ENCODE assay signal across 9 mouse cellular contexts in the genomic region with DNA sequence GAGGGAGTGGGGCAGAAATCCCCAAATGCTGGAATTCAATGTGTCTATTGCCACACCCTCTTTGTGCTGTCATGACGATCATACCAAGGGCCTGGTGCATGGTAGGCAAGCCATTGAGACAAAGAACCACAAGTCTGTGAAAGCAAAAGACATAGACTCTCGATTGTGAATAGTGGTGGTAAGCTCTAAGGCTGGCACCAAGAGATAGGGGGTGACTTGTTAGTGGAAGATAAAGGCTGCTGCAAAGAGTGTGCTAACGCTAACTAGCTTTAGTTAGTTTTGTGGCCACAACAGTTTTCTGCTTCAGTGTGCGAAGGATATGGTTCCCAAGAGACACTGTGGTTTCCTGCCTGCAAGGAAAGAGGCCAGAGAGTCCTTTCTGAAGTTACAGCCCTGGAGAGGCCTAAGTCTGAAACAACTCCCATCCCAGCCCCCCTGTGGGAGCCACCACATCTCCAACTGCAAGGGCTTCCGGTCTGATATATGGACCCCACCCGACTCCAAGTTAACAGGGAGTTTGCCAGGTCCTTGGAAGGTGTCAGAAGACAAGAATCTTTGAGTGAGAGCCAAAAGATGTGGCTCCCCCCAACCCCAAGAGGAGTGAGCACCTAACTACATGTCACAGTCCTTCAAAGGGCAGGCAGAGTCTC. TPM values are rescaled to one million over a fixed set of nuclear protein-coding genes. Genes with fewer than 3 reads are reported as not detected.
A peak's percentile ranks its signal among the peaks of the same experiment; 100 is the strongest.
DNase-seq lines count a peak whose midpoint lies in the region; ATAC-seq and TF ChIP-seq lines count a peak whose summit lies in the region.
"Had no signal": no experiment of that assay in that cellular context is flagged by ENCODE, and none has a peak within 500 bp of the region (broad histone marks: within the 10 kb centered on the region; RNA-seq: fewer than 3 reads in every experiment).

No protein-coding gene starts in this region.

- H3K9me3 ChIP-seq in megakaryocyte, embryonic 14.5 days: no peaks in the 10 kb centered on the region
- no peaks in the 10 kb centered on the region for H3K9me3 ChIP-seq in hindbrain, postnatal 0 days (ENCODE audit: low read length)
- no peaks in the 10 kb centered on the region for H3K9me3 ChIP-seq in liver, postnatal 0 days (ENCODE audit: low read length)

- no peak overlapping the region for H3K9ac ChIP-seq in hindbrain, postnatal 0 days (replicated peaks; ENCODE audit: low read length)
- 0 out of 2 replicates have a peak overlapping the region, but pooled peaks have one; percentile 1 for H3K9ac ChIP-seq in liver, postnatal 0 days (replicated peaks)

- H3K27me3 ChIP-seq in megakaryocyte, embryonic 14.5 days (replicated peaks): no peaks in the 10 kb centered on the region
- no peaks in the 10 kb centered on the region for H3K27me3 ChIP-seq in hindbrain, postnatal 0 days (ENCODE audit: insufficient read depth, low read length)
- no peaks in the 10 kb centered on the region for H3K27me3 ChIP-seq in liver, postnatal 0 days (ENCODE audit: insufficient read depth, low read length)

- intact Hi-C loops in left cerebral cortex, postnatal 10 days (cut with DNase I): no loop called here
- intact Hi-C loops in left cerebral cortex, postnatal 4 days (cut with DNase I): no loop called here

- no peak for DNase-seq in hindbrain, postnatal 0 days (ENCODE audit: low spot score)
- DNase-seq in liver, postnatal 0 days: peak; percentile 42
- no peak for DNase-seq in left cerebral cortex, postnatal 10 days (ENCODE audit: extremely low spot score in 1 of 2, low spot score in 2 of 2)
- no peak for DNase-seq in layer of hippocampus, postnatal 36 days
- DNase-seq in left cerebral cortex, postnatal 4 days: no peak

- peak overlapping the region; percentile 84 for H3K4me2 ChIP-seq in hindbrain, postnatal 0 days (ENCODE audit: low read depth, low read length)
- peak overlapping the region; percentile 84 for H3K4me2 ChIP-seq in liver, postnatal 0 days (ENCODE audit: low read depth, low read length)

- no peak for TF ChIP-seq CTCF in hindbrain, postnatal 0 days (IDR thresholded peaks at IDR 0.05; ENCODE audit: low read depth)
- no peak for TF ChIP-seq CTCF in liver, postnatal 0 days (IDR thresholded peaks at IDR 0.05; ENCODE audit: low read depth)

- H3K4me1 ChIP-seq in megakaryocyte, embryonic 14.5 days: peaks cover 76% of the 10 kb centered on the region
- H3K4me1 ChIP-seq in hindbrain, postnatal 0 days (ENCODE audit: insufficient read depth, low read length): peaks cover 4% of the 10 kb centered on the region; the same call in 1 of the 2 replicates
- peaks cover 23% of the 10 kb centered on the region for H3K4me1 ChIP-seq in liver, postnatal 0 days (ENCODE audit: insufficient read depth)

- peak overlapping the region; percentile 92 for H3K4me3 ChIP-seq in megakaryocyte, embryonic 14.5 days (replicated peaks)
- H3K4me3 ChIP-seq in hindbrain, postnatal 0 days (ENCODE audit: low read length): no peak overlapping the region
- no peak overlapping the region for H3K4me3 ChIP-seq in liver, postnatal 0 days (ENCODE audit: low read depth, low read length)

- no peak for ATAC-seq in megakaryocyte, adult 5-6 weeks (ENCODE audit: poor library complexity, severe bottlenecking)
- peak; percentile 62 for ATAC-seq in erythroid progenitor cell, adult 5-6 weeks (replicated peaks; ENCODE audit: low FRiP score, poor library complexity, severe bottlenecking)
- ATAC-seq in hindbrain, postnatal 0 days: no peak
- ATAC-seq in liver, postnatal 0 days: peak; percentile 52

- H3K36me3 ChIP-seq in megakaryocyte, embryonic 14.5 days (replicated peaks; ENCODE audit: low read length): no peaks in the 10 kb centered on the region
- H3K36me3 ChIP-seq in hindbrain, postnatal 0 days (ENCODE audit: insufficient read depth, low read length): no peaks in the 10 kb centered on the region
- no peaks in the 10 kb centered on the region for H3K36me3 ChIP-seq in liver, postnatal 0 days (replicated peaks; ENCODE audit: insufficient read depth, low read length)

- H3K27ac ChIP-seq in hindbrain, postnatal 0 days: peak overlapping the region; percentile 59
- H3K27ac ChIP-seq in liver, postnatal 0 days (ENCODE audit: low read depth): peak overlapping the region; percentile 85

- 68% methylated on average over 6 of the region's 6 CpGs for WGBS in hindbrain, postnatal 0 days
- 34% methylated on average over 6 of the region's 6 CpGs for WGBS in liver, postnatal 0 days (ENCODE audit: insufficient replicate concordance)

- peak; percentile 83 for TF ChIP-seq EP300 in liver, postnatal 0 days (IDR thresholded peaks at IDR 0.05; ENCODE audit: low read depth)

RNA-seq across cellular contexts. Expression of a gene that starts 13.8 kb away (rescaled TPM):
- polyA plus RNA-seq in megakaryocyte, embryonic 14.5 days (2012; ENCODE audit: insufficient read depth, low replicate concordance): 11.5 and 17.3 TPM in 2 replicates
- 1.5 and 3.0 TPM in 2 replicates for total RNA-seq in megakaryocyte, adult 5-6 weeks (2015)
- 1.7 and 2.5 TPM in 2 replicates for total RNA-seq in megakaryocyte, adult 5-6 weeks (2017)
- not detected in 2 replicates for total RNA-seq in erythroid progenitor cell, adult 5-6 weeks (2015; ENCODE audit: low replicate concordance)
- total RNA-seq in erythroid progenitor cell, adult 5-6 weeks (2017; ENCODE audit: low replicate concordance): 0.26 TPM in 1 of 2 replicates, not detected in the other
- 115 and 124 TPM in 2 replicates for total RNA-seq in hindbrain, postnatal 0 days (2014; rRNA removed)
- polyA plus RNA-seq in hindbrain, postnatal 0 days (2015; fragmentation: Nextera tagmentation; extraction: Ambion mirVana): 41.8 and 46.2 TPM in 2 replicates
- polyA plus RNA-seq in liver, postnatal 0 days (2015; fragmentation: Nextera tagmentation; extraction: Ambion mirVana): 0.15 and 0.34 TPM in 2 replicates
- total RNA-seq in left cerebral cortex, postnatal 10 days (2021): 100 to 1,000 TPM; 107 to 110 TPM
- 10 to 100 TPM; 92.2 to 92.3 TPM for total RNA-seq in layer of hippocampus, postnatal 36 days (2021)
- 100 to 1,000 TPM; 132 to 150 TPM for total RNA-seq in left cerebral cortex, postnatal 4 days (2021)

RNA-seq across cellular contexts. Expression of a gene that starts 18.1 kb away (rescaled TPM):
- polyA plus RNA-seq in megakaryocyte, embryonic 14.5 days (2012; ENCODE audit: insufficient read depth, low replicate concordance): not detected in 2 replicates
- not detected in 2 replicates for total RNA-seq in megakaryocyte, adult 5-6 weeks (2015)
- total RNA-seq in megakaryocyte, adult 5-6 weeks (2017): not detected in 2 replicates
- total RNA-seq in erythroid progenitor cell, adult 5-6 weeks (2015; ENCODE audit: low replicate concordance): not detected in 2 replicates
- total RNA-seq in erythroid progenitor cell, adult 5-6 weeks (2017; ENCODE audit: low replicate concordance): not detected in 2 replicates
- total RNA-seq in hindbrain, postnatal 0 days (2014; rRNA removed): not detected in 2 replicates
- not detected in 2 replicates for polyA plus RNA-seq in hindbrain, postnatal 0 days (2015; fragmentation: Nextera tagmentation; extraction: Ambion mirVana)
- not detected in 2 replicates for polyA plus RNA-seq in liver, postnatal 0 days (2015; fragmentation: Nextera tagmentation; extraction: Ambion mirVana)
- not detected for total RNA-seq in left cerebral cortex, postnatal 10 days (2021)
- total RNA-seq in layer of hippocampus, postnatal 36 days (2021): not detected
- not detected for total RNA-seq in left cerebral cortex, postnatal 4 days (2021)
- polyA plus RNA-seq: brain, embryonic 14.5 days had no signal

RNA-seq across cellular contexts. Expression of a gene that starts 29.3 kb away (rescaled TPM):
- polyA plus RNA-seq in megakaryocyte, embryonic 14.5 days (2012; ENCODE audit: insufficient read depth, low replicate concordance): 0.91 TPM in 1 of 2 replicates, not detected in the other
- 1,773 and 2,031 TPM in 2 replicates for total RNA-seq in megakaryocyte, adult 5-6 weeks (2015)
- 1,518 and 1,657 TPM in 2 replicates for total RNA-seq in megakaryocyte, adult 5-6 weeks (2017)
- 172 and 212 TPM in 2 replicates for total RNA-seq in erythroid progenitor cell, adult 5-6 weeks (2015; ENCODE audit: low replicate concordance)
- total RNA-seq in erythroid progenitor cell, adult 5-6 weeks (2017; ENCODE audit: low replicate concordance): 65.6 and 95.9 TPM in 2 replicates
- total RNA-seq in hindbrain, postnatal 0 days (2014; rRNA removed): 0.37 and 0.50 TPM in 2 replicates
- polyA plus RNA-seq in hindbrain, postnatal 0 days (2015; fragmentation: Nextera tagmentation; extraction: Ambion mirVana): 0.67 and 0.69 TPM in 2 replicates
- 53.6 and 54.4 TPM in 2 replicates for polyA plus RNA-seq in liver, postnatal 0 days (2015; fragmentation: Nextera tagmentation; extraction: Ambion mirVana)
- not detected for total RNA-seq in left cerebral cortex, postnatal 10 days (2021)
- total RNA-seq in layer of hippocampus, postnatal 36 days (2021): under 1 TPM in 1 of 2 experiments, not detected in 1; 0.63 TPM
- not detected for total RNA-seq in left cerebral cortex, postnatal 4 days (2021)

RNA-seq across cellular contexts. Expression of a gene that starts 31.0 kb away (rescaled TPM):
- polyA plus RNA-seq in megakaryocyte, embryonic 14.5 days (2012; ENCODE audit: insufficient read depth, low replicate concordance): 2.5 and 3.0 TPM in 2 replicates
- total RNA-seq in megakaryocyte, adult 5-6 weeks (2015): 6.7 and 9.7 TPM in 2 replicates
- 3.8 and 6.1 TPM in 2 replicates for total RNA-seq in megakaryocyte, adult 5-6 weeks (2017)
- 4.3 TPM in 1 of 2 replicates, not detected in the other for total RNA-seq in erythroid progenitor cell, adult 5-6 weeks (2015; ENCODE audit: low replicate concordance)
- 0.91 and 1.3 TPM in 2 replicates for total RNA-seq in erythroid progenitor cell, adult 5-6 weeks (2017; ENCODE audit: low replicate concordance)
- 0.58 TPM in 1 of 2 replicates, not detected in the other for total RNA-seq in hindbrain, postnatal 0 days (2014; rRNA removed)
- 0.29 TPM in 1 of 2 replicates, not detected in the other for polyA plus RNA-seq in hindbrain, postnatal 0 days (2015; fragmentation: Nextera tagmentation; extraction: Ambion mirVana)
- polyA plus RNA-seq in liver, postnatal 0 days (2015; fragmentation: Nextera tagmentation; extraction: Ambion mirVana): 1.4 and 1.5 TPM in 2 replicates
- total RNA-seq in left cerebral cortex, postnatal 10 days (2021): not detected
- total RNA-seq in layer of hippocampus, postnatal 36 days (2021): not detected
- not detected for total RNA-seq in left cerebral cortex, postnatal 4 days (2021)

RNA-seq across cellular contexts. Expression of a gene that starts 36.5 kb away (rescaled TPM):
- polyA plus RNA-seq in megakaryocyte, embryonic 14.5 days (2012; ENCODE audit: insufficient read depth, low replicate concordance): 28.6 and 151 TPM in 2 replicates
- 2,002 and 2,201 TPM in 2 replicates for total RNA-seq in megakaryocyte, adult 5-6 weeks (2015)
- total RNA-seq in megakaryocyte, adult 5-6 weeks (2017): 715 and 839 TPM in 2 replicates
- total RNA-seq in erythroid progenitor cell, adult 5-6 weeks (2015; ENCODE audit: low replicate concordance): 156 and 271 TPM in 2 replicates
- total RNA-seq in erythroid progenitor cell, adult 5-6 weeks (2017; ENCODE audit: low replicate concordance): 73.5 and 106 TPM in 2 replicates
- total RNA-seq in hindbrain, postnatal 0 days (2014; rRNA removed): 29.3 and 41.7 TPM in 2 replicates
- 92.8 and 93.3 TPM in 2 replicates for polyA plus RNA-seq in hindbrain, postnatal 0 days (2015; fragmentation: Nextera tagmentation; extraction: Ambion mirVana)
- 295 and 298 TPM in 2 replicates for polyA plus RNA-seq in liver, postnatal 0 days (2015; fragmentation: Nextera tagmentation; extraction: Ambion mirVana)
- 1 to 10 TPM; 7.8 to 8.6 TPM for total RNA-seq in left cerebral cortex, postnatal 10 days (2021)
- 10 to 100 TPM; 11.1 to 11.4 TPM for total RNA-seq in layer of hippocampus, postnatal 36 days (2021)
- 10 to 100 TPM in 1 of 2 experiments, 1 to 10 TPM in 1; 8.9 to 12.8 TPM for total RNA-seq in left cerebral cortex, postnatal 4 days (2021)

Comparison
In these comparisons a context has a peak if more than half of its experiments do, and no peak if none do; other contexts are left out.
1. ATAC-seq: peak in erythroid progenitor cell, adult 5-6 weeks (single experiment) and liver, postnatal 0 days (single experiment); none in megakaryocyte, adult 5-6 weeks (single experiment) and hindbrain, postnatal 0 days (single experiment).
2. RNA of a gene that starts 13.8 kb away (total RNA-seq): 132 to 150 TPM in left cerebral cortex, postnatal 4 days, 115 to 124 TPM in hindbrain, postnatal 0 days, 107 to 110 TPM in left cerebral cortex, postnatal 10 days and 92.2 to 92.3 TPM in layer of hippocampus, postnatal 36 days; 1.5 to 3.0 TPM in megakaryocyte, adult 5-6 weeks and 0.26 TPM in erythroid progenitor cell, adult 5-6 weeks; every median in the first group is over 10 times any median in the second.
3. RNA of a gene that starts 29.3 kb away (total RNA-seq): 1,518 to 2,031 TPM in megakaryocyte, adult 5-6 weeks and 65.6 to 212 TPM in erythroid progenitor cell, adult 5-6 weeks; 0.63 TPM in layer of hippocampus, postnatal 36 days, 0.37 to 0.50 TPM in hindbrain, postnatal 0 days, not detected in left cerebral cortex, postnatal 10 days and not detected in left cerebral cortex, postnatal 4 days; every median in the first group is over 10 times any median in the second.